In the genomic region with DNA sequence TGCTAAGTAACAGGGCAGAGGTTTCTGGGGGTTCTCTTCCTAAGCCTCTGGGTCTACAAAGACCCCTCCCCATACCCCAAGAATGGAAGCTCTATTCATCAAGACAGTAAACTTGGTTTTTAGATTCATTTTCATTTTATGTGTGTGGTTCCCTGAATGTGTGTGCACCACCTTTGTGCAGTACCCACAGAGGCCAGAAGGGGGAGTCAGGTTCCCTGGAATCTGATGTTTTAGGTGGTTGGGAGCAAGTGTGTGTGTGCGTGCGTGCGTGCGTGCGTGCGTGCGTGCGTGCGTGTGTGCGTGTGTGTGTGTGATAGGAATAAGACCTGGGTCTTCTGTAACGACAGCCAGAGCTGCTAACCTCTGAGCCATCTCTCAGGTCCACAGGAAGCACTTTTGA, we compare ENCODE assay signal across 8 mouse cellular contexts. TPM values are rescaled to one million over a fixed set of nuclear protein-coding genes. Genes with fewer than 3 reads are reported as not detected.
DNase-seq lines count a peak whose midpoint lies in the region; ATAC-seq and TF ChIP-seq lines count a peak whose summit lies in the region.

No protein-coding gene starts in this region.

- no peak overlapping the region for H3K4me2 ChIP-seq in forebrain, embryonic 11.5 days (ENCODE audit: low read depth, low read length, severe bottlenecking)
- H3K4me2 ChIP-seq in forebrain, embryonic 14.5 days (ENCODE audit: low read length), result no peak overlapping the region
- H3K4me2 ChIP-seq in lung, postnatal 0 days (replicated peaks; ENCODE audit: low read depth, low read length), result no peak overlapping the region
- no peak overlapping the region for H3K4me2 ChIP-seq in midbrain, embryonic 15.5 days

- no peak overlapping the region for H3K9ac ChIP-seq in forebrain, embryonic 11.5 days (ENCODE audit: low read length)
- no peak overlapping the region for H3K9ac ChIP-seq in forebrain, embryonic 14.5 days (ENCODE audit: low read length)
- H3K9ac ChIP-seq in lung, postnatal 0 days (replicated peaks; ENCODE audit: low read depth), result no peak overlapping the region
- H3K9ac ChIP-seq in midbrain, embryonic 15.5 days, result no peak overlapping the region

- no peak for ATAC-seq in forebrain, embryonic 11.5 days (replicated peaks; ENCODE audit: low FRiP score)
- ATAC-seq in forebrain, embryonic 14.5 days, result no peak
- ATAC-seq in lung, postnatal 0 days, result no peak
- ATAC-seq in midbrain, embryonic 15.5 days (replicated peaks), result no peak

- TF ChIP-seq EP300 in lung, postnatal 0 days (IDR thresholded peaks at IDR 0.05), result no peak

- TF ChIP-seq CTCF in lung, postnatal 0 days (IDR thresholded peaks at IDR 0.05), result peak; percentile 70
- peak; percentile 24; the same call in 1 of the 2 replicates for TF ChIP-seq CTCF in olfactory bulb, adult 2 months (IDR thresholded peaks at IDR 0.05; ENCODE audit: insufficient read depth, low read depth, low read length)

- DNase-seq in forebrain, embryonic 11.5 days (ENCODE audit: low spot score), result peak; percentile 67
- no peak for DNase-seq in forebrain, embryonic 14.5 days (ENCODE audit: low spot score)
- DNase-seq in lung, postnatal 0 days (ENCODE audit: low spot score), result no peak
- DNase-seq in lung, postnatal 14 days, result no peak
- DNase-seq in c-Kit-positive CD71-positive TER-119-negative erythroid progenitor cells, embryonic 14.5 days (ENCODE audit: low read depth), result peak; percentile 38
- no peak for DNase-seq in adrenal gland, postnatal 25 days

- no peaks in the 10 kb centered on the region for H3K27me3 ChIP-seq in forebrain, embryonic 11.5 days (ENCODE audit: control insufficient read depth, insufficient read depth, low read length)
- no peaks in the 10 kb centered on the region for H3K27me3 ChIP-seq in forebrain, embryonic 14.5 days (replicated peaks; ENCODE audit: control insufficient read depth, insufficient read depth, low read length)
- no peaks in the 10 kb centered on the region for H3K27me3 ChIP-seq in lung, postnatal 0 days (replicated peaks; ENCODE audit: insufficient read depth, low read length)
- no peaks in the 10 kb centered on the region for H3K27me3 ChIP-seq in midbrain, embryonic 15.5 days (replicated peaks)

- H3K36me3 ChIP-seq in forebrain, embryonic 11.5 days (ENCODE audit: control insufficient read depth, insufficient read depth, low read length), result no peaks in the 10 kb centered on the region
- no peaks in the 10 kb centered on the region for H3K36me3 ChIP-seq in forebrain, embryonic 14.5 days (ENCODE audit: control insufficient read depth, insufficient read depth, low read length)
- no peaks in the 10 kb centered on the region for H3K36me3 ChIP-seq in lung, postnatal 0 days (ENCODE audit: insufficient read depth, low read length)
- H3K36me3 ChIP-seq in midbrain, embryonic 15.5 days (replicated peaks), result no peaks in the 10 kb centered on the region

- no peaks in the 10 kb centered on the region for H3K4me1 ChIP-seq in forebrain, embryonic 11.5 days (replicated peaks; ENCODE audit: control insufficient read depth, insufficient read depth, low read length)
- H3K4me1 ChIP-seq in forebrain, embryonic 14.5 days (ENCODE audit: control insufficient read depth, insufficient read depth, low read length), result no peaks in the 10 kb centered on the region
- H3K4me1 ChIP-seq in lung, postnatal 0 days (ENCODE audit: insufficient read depth, low read depth, low read length), result no peaks in the 10 kb centered on the region
- peaks cover 11% of the 10 kb centered on the region for H3K4me1 ChIP-seq in olfactory bulb, adult 2 months (ENCODE audit: control insufficient read depth, insufficient read depth, low read length)
- H3K4me1 ChIP-seq in midbrain, embryonic 15.5 days, result peaks cover 5% of the 10 kb centered on the region

- 92% methylated on average over 11 of the region's 11 CpGs for WGBS in forebrain, embryonic 11.5 days
- 92% methylated on average over 11 of the region's 11 CpGs for WGBS in forebrain, embryonic 14.5 days
- WGBS in lung, postnatal 0 days, result 96% methylated on average over 11 of the region's 11 CpGs
- 95% methylated on average over 11 of the region's 11 CpGs for WGBS in olfactory bulb, adult 2 months
- 95% methylated on average over 11 of the region's 11 CpGs for WGBS in midbrain, embryonic 15.5 days

- peaks cover 8% of the 10 kb centered on the region for H3K9me3 ChIP-seq in forebrain, embryonic 11.5 days (ENCODE audit: control insufficient read depth, low read length)
- peaks cover 11% of the 10 kb centered on the region for H3K9me3 ChIP-seq in forebrain, embryonic 14.5 days (replicated peaks; ENCODE audit: control insufficient read depth, low read length)
- no peaks in the 10 kb centered on the region for H3K9me3 ChIP-seq in lung, postnatal 0 days (ENCODE audit: low read length)
- H3K9me3 ChIP-seq in midbrain, embryonic 15.5 days, result peaks cover 10% of the 10 kb centered on the region; the same call in 1 of the 2 replicates

- no peak for TF ChIP-seq POLR2A in olfactory bulb, adult 2 months (IDR thresholded peaks at IDR 0.05; ENCODE audit: insufficient read depth, low read depth, low read length)

- H3K4me3 ChIP-seq in forebrain, embryonic 11.5 days (ENCODE audit: low read depth, low read length), result no peak overlapping the region
- no peak overlapping the region for H3K4me3 ChIP-seq in forebrain, embryonic 14.5 days (ENCODE audit: low read depth, low read length)
- no peak overlapping the region for H3K4me3 ChIP-seq in lung, postnatal 0 days (ENCODE audit: low read depth, low read length)
- H3K4me3 ChIP-seq in olfactory bulb, adult 2 months (ENCODE audit: insufficient read depth, low read depth, low read length), result no peak overlapping the region
- H3K4me3 ChIP-seq in midbrain, embryonic 15.5 days, result no peak overlapping the region

- H3K27ac ChIP-seq in forebrain, embryonic 11.5 days (ENCODE audit: low read depth, low read length), result no peak overlapping the region
- H3K27ac ChIP-seq in forebrain, embryonic 14.5 days (ENCODE audit: low read depth, low read length), result no peak overlapping the region
- no peak overlapping the region for H3K27ac ChIP-seq in lung, postnatal 0 days (ENCODE audit: low read length)
- no peak overlapping the region for H3K27ac ChIP-seq in olfactory bulb, adult 2 months (ENCODE audit: insufficient read depth, low read depth, low read length)
- no peak overlapping the region for H3K27ac ChIP-seq in midbrain, embryonic 15.5 days

RNA-seq across cellular contexts. Expression of a gene that starts 14.2 kb away (rescaled TPM):
- polyA plus RNA-seq in forebrain, embryonic 11.5 days (2014; fragmentation: Nextera tagmentation; extraction: Ambion mirVana), result 344 and 387 TPM in 2 replicates
- 411 and 472 TPM in 2 replicates for polyA plus RNA-seq in forebrain, embryonic 14.5 days (2014; fragmentation: Nextera tagmentation; extraction: Ambion mirVana)
- polyA plus RNA-seq in lung, postnatal 0 days (2015; fragmentation: Nextera tagmentation; extraction: Ambion mirVana), result 474 and 487 TPM in 2 replicates
- not detected in 2 replicates for polyA plus RNA-seq in olfactory bulb, adult 2 months (2012; ENCODE audit: insufficient read depth, insufficient read length, low replicate concordance, missing spikeins)
- polyA plus RNA-seq in midbrain, embryonic 15.5 days (2015; fragmentation: Nextera tagmentation; extraction: Ambion mirVana), result 323 and 328 TPM in 2 replicates
- 347 and 389 TPM in 2 replicates for total RNA-seq in adrenal gland, postnatal 25 days (2021)

RNA-seq across cellular contexts. Expression of a gene that starts 47.5 kb away (rescaled TPM):
- polyA plus RNA-seq in forebrain, embryonic 11.5 days (2014; fragmentation: Nextera tagmentation; extraction: Ambion mirVana), result 238 and 240 TPM in 2 replicates
- 272 and 278 TPM in 2 replicates for polyA plus RNA-seq in forebrain, embryonic 14.5 days (2014; fragmentation: Nextera tagmentation; extraction: Ambion mirVana)
- polyA plus RNA-seq in lung, postnatal 0 days (2015; fragmentation: Nextera tagmentation; extraction: Ambion mirVana), result 401 and 408 TPM in 2 replicates
- 218 and 336 TPM in 2 replicates for polyA plus RNA-seq in olfactory bulb, adult 2 months (2012; ENCODE audit: insufficient read depth, insufficient read length, low replicate concordance, missing spikeins)
- polyA plus RNA-seq in midbrain, embryonic 15.5 days (2015; fragmentation: Nextera tagmentation; extraction: Ambion mirVana), result 330 and 331 TPM in 2 replicates
- 304 and 325 TPM in 2 replicates for total RNA-seq in adrenal gland, postnatal 25 days (2021)

RNA-seq across cellular contexts. Expression of a gene that starts 52.4 kb away (rescaled TPM):
- 23.9 and 24.7 TPM in 2 replicates for polyA plus RNA-seq in forebrain, embryonic 11.5 days (2014; fragmentation: Nextera tagmentation; extraction: Ambion mirVana)
- 22.3 and 29.8 TPM in 2 replicates for polyA plus RNA-seq in forebrain, embryonic 14.5 days (2014; fragmentation: Nextera tagmentation; extraction: Ambion mirVana)
- 141 and 151 TPM in 2 replicates for polyA plus RNA-seq in lung, postnatal 0 days (2015; fragmentation: Nextera tagmentation; extraction: Ambion mirVana)
- not detected in 2 replicates for polyA plus RNA-seq in olfactory bulb, adult 2 months (2012; ENCODE audit: insufficient read depth, insufficient read length, low replicate concordance, missing spikeins)
- 42.3 and 50.7 TPM in 2 replicates for polyA plus RNA-seq in midbrain, embryonic 15.5 days (2015; fragmentation: Nextera tagmentation; extraction: Ambion mirVana)
- total RNA-seq in adrenal gland, postnatal 25 days (2021), result 20.3 and 21.4 TPM in 2 replicates

Comparison
In these comparisons a context has a peak if more than half of its experiments do, and no peak if none do; other contexts are left out.
1. DNase-seq: peak in forebrain, embryonic 11.5 days (single experiment) and c-Kit-positive CD71-positive TER-119-negative erythroid progenitor cells, embryonic 14.5 days (single experiment); none in forebrain, embryonic 14.5 days (single experiment), lung, postnatal 0 days (single experiment), lung, postnatal 14 days (single experiment) and adrenal gland, postnatal 25 days (single experiment).
2. RNA of a gene that starts 14.2 kb away (polyA plus RNA-seq): 474 to 487 TPM in lung, postnatal 0 days, 411 to 472 TPM in forebrain, embryonic 14.5 days, 344 to 387 TPM in forebrain, embryonic 11.5 days and 323 to 328 TPM in midbrain, embryonic 15.5 days; not detected in olfactory bulb, adult 2 months; every median in the first group is over 100 times any median in the second.
3. RNA of a gene that starts 52.4 kb away (polyA plus RNA-seq): 141 to 151 TPM in lung, postnatal 0 days, 42.3 to 50.7 TPM in midbrain, embryonic 15.5 days, 23.9 to 24.7 TPM in forebrain, embryonic 11.5 days and 22.3 to 29.8 TPM in forebrain, embryonic 14.5 days; not detected in olfactory bulb, adult 2 months; every median in the first group is over 10 times any median in the second.